Mouse (Mus musculus) layer of hippocampus, adult 9-10 months (tissue): ENCODE measurements around the gene Dock4.

Experiments used
- DNase-seq: peaks from one replicate; pipeline ENCODE4 v3.0.0; 2022; ENCODE audit warnings: low spot score

The Dock4 gene

GRCm38 (mm10) chr12:40654312-40654711, 208.6 kb downstream of the Dock4 start:
- no peak for DNase-seq

- no peak for DNase-seq
These were observed 210.1 kb downstream of the Dock4 start for GRCm38 (mm10) chr12:40655861-40656260.

GRCm38 (mm10) chr12:40656438-40656837, 210.7 kb downstream of the Dock4 start:
- DNase-seq = no peak

GRCm38 (mm10) chr12:40657229-40657885, 211.6 kb downstream of the Dock4 start:
- no peak for DNase-seq

- no peak for DNase-seq
These were observed 213.9 kb downstream of the Dock4 start for GRCm38 (mm10) chr12:40659689-40660088.

- DNase-seq = no peak
These were observed 223.7 kb downstream of the Dock4 start for GRCm38 (mm10) chr12:40669460-40669859.

GRCm38 (mm10) chr12:40670766-40671165, 225.0 kb downstream of the Dock4 start:
- no peak for DNase-seq

- no peak for DNase-seq
These were observed 234.0 kb downstream of the Dock4 start for GRCm38 (mm10) chr12:40679713-40680112.

GRCm38 (mm10) chr12:40680551-40680950, 234.8 kb downstream of the Dock4 start:
- no peak for DNase-seq

- no peak for DNase-seq
These were observed 245.7 kb downstream of the Dock4 start for GRCm38 (mm10) chr12:40691444-40691843.

GRCm38 (mm10) chr12:40694082-40694721, 248.4 kb downstream of the Dock4 start:
- DNase-seq = no peak

GRCm38 (mm10) chr12:40698330-40698729, 252.6 kb downstream of the Dock4 start:
- DNase-seq = no peak

- no peak for DNase-seq
These were observed 256.6 kb downstream of the Dock4 start for GRCm38 (mm10) chr12:40702233-40702792.

GRCm38 (mm10) chr12:40704296-40704695, 258.5 kb downstream of the Dock4 start:
- no peak for DNase-seq

GRCm38 (mm10) chr12:40707108-40707507, 261.4 kb downstream of the Dock4 start:
- no peak for DNase-seq

GRCm38 (mm10) chr12:40709094-40709493, 263.3 kb downstream of the Dock4 start:
- DNase-seq = no peak

GRCm38 (mm10) chr12:40712235-40712634, 266.5 kb downstream of the Dock4 start:
- DNase-seq = no peak

- DNase-seq = no peak
These were observed 268.5 kb downstream of the Dock4 start for GRCm38 (mm10) chr12:40714288-40714687.

GRCm38 (mm10) chr12:40715174-40715573, 269.4 kb downstream of the Dock4 start:
- no peak for DNase-seq

- no peak for DNase-seq
These were observed 282.6 kb downstream of the Dock4 start for GRCm38 (mm10) chr12:40728373-40728772.

GRCm38 (mm10) chr12:40730756-40731155, 285.0 kb downstream of the Dock4 start:
- no peak for DNase-seq

GRCm38 (mm10) chr12:40745501-40745900, 299.7 kb downstream of the Dock4 start:
- no peak for DNase-seq

- DNase-seq = no peak
These were observed 300.3 kb downstream of the Dock4 start for GRCm38 (mm10) chr12:40746081-40746480.

GRCm38 (mm10) chr12:40759281-40759680, 313.5 kb downstream of the Dock4 start:
- no peak for DNase-seq
